Mouse (Mus musculus) embryonic facial prominence, embryonic 15.5 days (tissue): Measurements from ENCODE around the gene Llgl2. TPM values are rescaled to one million over a fixed set of nuclear protein-coding genes. Genes with fewer than 3 reads are reported as not detected.

Source experiments
- ATAC-seq: fragments of 200-750 bp; cut with Nextera tagmentation; 2 replicates; pipeline ENCODE4 v1.8.0; 2017; ENCODE audit warnings: low read depth, moderate TSS enrichment; ENCODE audit not compliant: insufficient number of reproducible peaks, low FRiP score, low TSS enrichment
- H3K27ac ChIP-seq: fragments of 300-500 bp; sonication (generic); replicated peaks from 2 replicates; pipeline ENCODE4 v1.5.1; 2015; ENCODE audit warnings: mild to moderate bottlenecking, inconsistent platforms
- H3K27me3 ChIP-seq: fragments of 300-500 bp; sonication (generic); 2 replicates; pipeline ENCODE4 v1.6.1; 2015; ENCODE audit warnings: inconsistent platforms
- H3K36me3 ChIP-seq: fragments of 300-500 bp; sonication (generic); 2 replicates; pipeline ENCODE4 v1.6.1; 2015; ENCODE audit warnings: mild to moderate bottlenecking, inconsistent platforms
- H3K4me1 ChIP-seq: fragments of 300-500 bp; sonication (generic); 2 replicates; pipeline ENCODE4 v1.6.1; 2015; ENCODE audit warnings: inconsistent platforms
- H3K4me2 ChIP-seq: fragments of 300-500 bp; sonication (generic); replicated peaks from 2 replicates; pipeline ENCODE4 v1.6.1; 2015; ENCODE audit warnings: mild to moderate bottlenecking, inconsistent platforms
- H3K4me3 ChIP-seq: fragments of 300-500 bp; sonication (generic); replicated peaks from 2 replicates; pipeline ENCODE4 v1.5.1; 2015; ENCODE audit warnings: mild to moderate bottlenecking, inconsistent platforms
- H3K9ac ChIP-seq: fragments of 300-500 bp; sonication (generic); 2 replicates; pipeline ENCODE4 v1.6.1; 2015; ENCODE audit warnings: inconsistent platforms
- H3K9me3 ChIP-seq: fragments of 300-500 bp; sonication (generic); replicated peaks from 2 replicates; pipeline ENCODE4 v1.6.1; 2016; ENCODE audit warnings: inconsistent platforms
- WGBS: fragments of 180-500 bp; shearing (Covaris S2); methylation state at CpG from one replicate; pipeline ENCODE4 v1.1.7; 2015; 5-methylcytosine and 5-hydroxymethylcytosine counted together
- polyA plus RNA-seq: library from polyadenylated mRNA; unstranded; fragments of >200 nt; fragmentation: Nextera tagmentation; extraction: Ambion mirVana; gene quantifications from 2 replicates; pipeline ENCODE4 v1.2.1, GENCODE M21; 2015

Gene Llgl2
- polyA plus RNA-seq, 1 experiment from 2014 or later = 22.6 TPM

DNA sequence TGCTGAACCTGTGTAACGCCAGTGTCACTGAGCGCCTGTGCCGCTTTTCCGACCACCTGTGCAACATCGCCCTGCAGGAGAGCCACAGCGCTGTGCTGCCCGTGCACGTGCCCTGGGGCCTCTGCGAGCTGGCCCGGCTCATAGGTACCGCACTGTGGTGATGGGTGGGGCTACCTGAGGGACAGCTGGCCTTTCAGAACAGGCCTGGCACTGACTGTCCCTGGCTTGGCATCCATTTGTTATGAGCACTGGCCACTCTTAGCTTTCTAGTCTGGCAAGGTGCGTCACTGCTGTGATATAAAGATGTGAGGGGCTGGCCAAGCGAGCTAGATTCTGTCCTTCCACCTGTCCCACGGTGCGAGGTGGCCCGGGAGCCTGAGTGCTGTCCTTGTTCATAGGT lies 31.9 kb upstream of the Llgl2 start:
- 93% methylated on average over 16 of the region's 16 CpGs for whole genome bisulfite sequencing
- H3K4me3 ChIP-seq = no peak overlapping the region
- H3K4me1 ChIP-seq = no peaks in the 10 kb centered on the region
- no peak overlapping the region for H3K4me2 ChIP-seq
- no peak overlapping the region for H3K9ac ChIP-seq
- H3K9me3 ChIP-seq = no peaks in the 10 kb centered on the region
- no peak for ATAC-seq
- no peak overlapping the region for H3K27ac ChIP-seq
- H3K27me3 ChIP-seq = no peaks in the 10 kb centered on the region
- peaks cover 74% of the 10 kb centered on the region for H3K36me3 ChIP-seq

DNA sequence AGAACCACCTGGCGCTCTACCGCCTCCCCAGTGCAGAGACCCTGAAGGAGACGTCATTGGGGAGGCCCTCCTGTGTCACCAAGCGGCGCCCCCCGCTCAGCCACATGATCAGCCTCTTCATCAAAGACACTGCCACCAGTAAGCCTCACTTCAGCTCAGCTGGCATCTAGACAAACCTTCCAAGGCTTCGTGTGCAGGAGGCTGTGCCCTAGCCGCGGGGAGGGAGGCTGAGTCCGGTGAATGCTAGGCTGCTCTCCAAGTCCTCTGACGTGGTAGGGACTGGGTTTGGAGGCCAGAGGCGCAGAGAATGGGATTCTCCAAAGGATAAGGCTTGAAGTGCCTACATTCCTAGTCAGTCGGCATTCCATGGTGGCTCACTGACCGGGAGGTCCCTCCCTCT lies 31.5 kb upstream of the Llgl2 start:
- Histone ChIP-seq H3K4me1 (no peaks in the 10 kb centered on the region), H3K36me3 (peaks cover 78% of the 10 kb centered on the region), H3K27ac (no peak overlapping the region), H3K4me2 (no peak overlapping the region), H3K27me3 (no peaks in the 10 kb centered on the region), H3K9me3 (no peaks in the 10 kb centered on the region), H3K9ac (no peak overlapping the region), H3K4me3 (no peak overlapping the region)
- ATAC-seq = no peak
- 82% methylated on average over 14 of the region's 14 CpGs for WGBS

DNA sequence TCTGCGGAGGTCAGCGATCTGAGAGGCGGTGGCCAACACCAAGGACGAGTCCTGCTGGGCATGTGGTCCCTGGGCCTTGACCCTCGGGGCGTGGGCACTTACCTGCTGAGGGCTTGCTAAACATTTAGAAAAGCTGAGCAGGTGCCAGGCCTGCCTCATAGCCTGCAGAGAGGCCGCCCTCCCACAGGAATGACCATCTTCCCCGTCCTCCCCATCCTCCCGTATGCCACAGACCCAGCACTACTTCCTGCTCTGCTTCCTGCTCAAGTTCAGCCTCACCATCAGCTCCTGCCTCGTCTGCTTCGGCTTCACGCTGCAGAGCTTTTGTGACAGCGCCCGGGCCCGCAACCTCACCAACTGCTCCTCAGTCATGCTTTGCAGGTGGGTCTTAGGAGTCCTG lies 27.0 kb upstream of the Llgl2 start:
- no peaks in the 10 kb centered on the region for H3K9me3 ChIP-seq
- WGBS = 79% methylated on average over 15 of the region's 15 CpGs
- H3K4me3 ChIP-seq = no peak overlapping the region
- no peaks in the 10 kb centered on the region for H3K27me3 ChIP-seq
- ATAC-seq = no peak
- H3K36me3 ChIP-seq = peaks cover 96% of the 10 kb centered on the region
- no peak overlapping the region for H3K27ac ChIP-seq
- 0 out of 2 replicates have a peak, but pooled peaks cover 6% of the 10 kb centered on the region for H3K4me1 ChIP-seq
- H3K9ac ChIP-seq = no peak overlapping the region
- H3K4me2 ChIP-seq = no peak overlapping the region

DNA sequence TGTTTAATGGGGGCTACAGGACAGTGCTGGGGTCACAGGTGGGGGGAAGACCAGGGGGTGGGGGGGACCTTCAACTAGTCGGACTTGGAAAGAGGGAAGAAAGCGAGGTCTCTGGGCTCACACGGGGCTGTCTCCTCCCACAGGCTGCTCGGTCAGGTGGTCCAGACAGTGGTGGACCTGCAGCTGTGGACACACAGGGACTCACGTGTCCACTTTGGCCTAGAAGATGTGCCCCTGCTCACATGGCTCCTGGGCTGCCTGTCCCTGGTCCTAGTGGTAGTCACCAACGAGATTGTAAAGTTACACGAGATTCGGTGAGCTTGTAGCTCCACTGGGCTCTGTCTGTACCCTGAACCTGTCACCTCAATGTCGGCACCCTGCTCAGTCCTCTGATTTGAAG lies 26.2 kb upstream of the Llgl2 start:
- Histone ChIP-seq H3K4me3 (no peak overlapping the region), H3K9me3 (no peaks in the 10 kb centered on the region), H3K4me1 (0 out of 2 replicates have a peak, but pooled peaks cover 6% of the 10 kb centered on the region), H3K27me3 (no peaks in the 10 kb centered on the region), H3K27ac (no peak overlapping the region), H3K36me3 (peaks cover 96% of the 10 kb centered on the region), H3K9ac (no peak overlapping the region), H3K4me2 (no peak overlapping the region)
- WGBS = 84% methylated on average over 9 of the region's 9 CpGs
- no peak for ATAC-seq

DNA sequence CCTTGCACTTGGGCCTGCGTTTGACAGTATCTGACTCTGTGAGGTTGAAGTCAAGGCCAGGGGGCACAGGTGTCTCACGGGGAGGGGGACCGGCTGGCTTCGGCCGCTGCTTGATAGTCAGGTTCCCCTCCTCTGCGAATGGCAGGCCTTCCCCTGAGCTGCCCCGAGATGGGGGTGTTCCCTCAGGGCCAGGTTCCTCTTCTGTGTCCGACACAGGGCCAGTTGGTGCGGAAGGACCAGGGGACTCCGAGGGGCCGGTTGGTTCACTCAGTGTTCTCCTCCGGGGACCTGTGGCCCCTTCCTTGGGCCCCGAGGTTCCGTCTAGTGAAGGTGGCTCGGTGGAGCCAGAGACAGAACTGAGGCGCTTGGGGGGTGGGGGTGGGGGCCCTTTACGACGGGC lies 22.9 kb upstream of the Llgl2 start:
- ATAC-seq = no peak
- Histone ChIP-seq H3K4me2 (no peak overlapping the region), H3K4me3 (no peak overlapping the region), H3K9me3 (no peaks in the 10 kb centered on the region), H3K27ac (no peak overlapping the region), H3K27me3 (no peaks in the 10 kb centered on the region), H3K36me3 (peaks cover 91% of the 10 kb centered on the region), H3K4me1 (0 out of 2 replicates have a peak, but pooled peaks cover 6% of the 10 kb centered on the region), H3K9ac (no peak overlapping the region)
- WGBS = 80% methylated on average over 18 of the region's 18 CpGs

DNA sequence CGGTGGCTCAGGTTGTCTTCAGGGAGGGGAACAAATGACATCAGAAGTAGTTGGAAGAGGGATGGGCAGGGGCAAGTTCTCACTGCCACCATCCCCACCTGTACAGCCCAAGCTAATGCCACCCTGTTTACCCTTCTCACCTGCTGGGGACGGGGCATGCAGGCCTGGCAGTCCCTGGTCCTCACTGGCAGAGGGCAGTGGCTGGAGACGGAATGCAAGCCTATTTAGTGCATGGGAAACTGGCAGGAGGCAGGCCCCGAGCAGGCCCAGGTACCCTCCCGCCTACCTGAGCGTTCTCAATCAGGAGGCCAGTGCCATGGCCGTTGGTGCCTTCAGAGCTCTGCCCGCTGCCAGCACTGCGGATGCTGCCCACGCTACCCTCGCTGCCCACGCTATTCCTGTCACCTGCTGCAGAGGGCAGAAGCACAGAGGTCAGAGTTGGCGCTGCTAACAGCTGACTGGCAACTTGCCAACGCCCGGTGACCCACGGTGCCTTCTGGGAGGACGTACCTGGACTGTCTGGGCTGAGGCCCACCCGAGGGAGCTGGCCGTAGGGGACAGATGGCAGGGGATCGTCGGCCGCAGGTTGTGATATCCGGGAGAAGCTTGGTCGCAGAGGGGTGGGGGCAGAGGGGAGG lies 20.7 kb upstream of the Llgl2 start:
- 91% methylated on average over 24 of the region's 24 CpGs for WGBS
- Histone ChIP-seq H3K9me3 (no peaks in the 10 kb centered on the region), H3K36me3 (peaks cover 88% of the 10 kb centered on the region), H3K9ac (no peak overlapping the region), H3K4me3 (no peak overlapping the region), H3K4me1 (peaks cover 27% of the 10 kb centered on the region), H3K27ac (no peak overlapping the region), H3K27me3 (no peaks in the 10 kb centered on the region), H3K4me2 (no peak overlapping the region)
- ATAC-seq = no peak

DNA sequence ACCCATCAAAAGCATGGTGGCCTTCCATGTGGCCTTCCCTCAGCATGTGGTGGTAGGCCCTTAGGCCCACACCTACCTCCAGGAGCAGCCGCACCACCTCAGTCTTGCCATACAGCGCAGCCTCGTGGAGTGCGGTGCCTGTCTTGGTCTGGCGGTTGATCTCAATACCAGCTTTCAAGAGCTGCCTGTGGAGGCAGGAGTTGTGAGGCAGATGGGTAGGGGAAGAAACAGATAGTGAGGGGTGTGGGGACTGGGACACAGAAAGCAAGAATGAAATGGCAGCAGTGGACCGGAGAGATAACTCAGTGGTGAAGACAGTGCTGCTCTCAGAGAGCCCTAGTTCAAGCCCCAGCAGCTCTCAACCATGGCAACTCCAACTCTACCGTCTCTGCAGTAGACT lies 18.8 kb upstream of the Llgl2 start:
- ATAC-seq = no peak
- no peaks in the 10 kb centered on the region for H3K9me3 ChIP-seq
- H3K36me3 ChIP-seq = peaks cover 73% of the 10 kb centered on the region
- 93% methylated on average over 7 of the region's 7 CpGs for WGBS
- no peaks in the 10 kb centered on the region for H3K27me3 ChIP-seq
- no peak overlapping the region for H3K27ac ChIP-seq
- no peak overlapping the region for H3K4me2 ChIP-seq
- peaks cover 40% of the 10 kb centered on the region for H3K4me1 ChIP-seq
- no peak overlapping the region for H3K9ac ChIP-seq
- no peak overlapping the region for H3K4me3 ChIP-seq

DNA sequence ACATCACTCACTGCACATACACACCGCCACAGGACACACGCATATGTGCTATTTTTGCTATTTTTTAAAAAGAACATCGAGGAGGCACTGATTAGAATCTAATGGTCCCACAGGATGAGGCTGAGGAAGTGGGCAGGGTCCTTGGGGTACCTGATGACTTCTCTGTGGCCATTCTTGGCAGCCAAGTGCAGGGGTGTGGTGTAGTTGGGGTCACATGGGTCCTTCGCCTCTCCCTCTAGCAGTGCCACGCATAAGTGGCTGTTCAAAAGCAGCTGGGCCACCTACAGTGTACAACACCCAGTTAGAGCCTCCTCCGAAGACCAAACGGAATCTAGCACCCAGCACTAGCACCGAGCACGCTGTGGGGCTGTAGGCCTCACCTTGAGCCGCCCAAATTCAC lies 17.7 kb upstream of the Llgl2 start:
- Histone ChIP-seq H3K27me3 (no peaks in the 10 kb centered on the region), H3K4me3 (no peak overlapping the region), H3K36me3 (peaks cover 66% of the 10 kb centered on the region), H3K4me2 (no peak overlapping the region), H3K4me1 (peaks cover 51% of the 10 kb centered on the region), H3K9me3 (no peaks in the 10 kb centered on the region), H3K27ac (no peak overlapping the region), H3K9ac (no peak overlapping the region)
- WGBS = 81% methylated on average over 10 of the region's 10 CpGs
- ATAC-seq = no peak

DNA sequence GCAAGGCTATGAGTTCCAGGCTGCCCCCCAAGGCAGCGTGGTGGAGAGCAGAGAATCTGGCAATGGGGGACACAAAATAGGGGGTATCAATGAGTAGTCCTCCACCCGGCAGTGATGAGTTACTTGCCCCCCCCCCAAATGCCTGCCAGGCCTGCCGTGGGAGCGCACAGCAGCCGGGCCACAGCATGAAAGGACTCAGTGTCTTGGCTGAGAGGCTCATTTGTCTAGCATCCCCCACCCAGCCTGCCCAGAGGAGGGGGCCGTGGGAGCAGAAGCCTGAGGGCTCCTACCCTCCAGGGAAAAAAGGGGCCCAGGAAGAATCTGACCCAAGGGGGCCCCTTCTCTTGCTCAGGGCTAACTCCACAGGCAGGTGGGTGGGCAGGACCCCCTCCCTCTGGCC lies 16.5 kb upstream of the Llgl2 start:
- Histone ChIP-seq H3K9me3 (no peaks in the 10 kb centered on the region), H3K4me3 (no peak overlapping the region), H3K9ac (no peak overlapping the region), H3K36me3 (peaks cover 54% of the 10 kb centered on the region), H3K27ac (no peak overlapping the region), H3K4me1 (peaks cover 63% of the 10 kb centered on the region), H3K4me2 (no peak overlapping the region; the same call in 1 of the 2 replicates), H3K27me3 (no peaks in the 10 kb centered on the region)
- no peak for ATAC-seq
- 65% methylated on average over 6 of the region's 6 CpGs for WGBS

DNA sequence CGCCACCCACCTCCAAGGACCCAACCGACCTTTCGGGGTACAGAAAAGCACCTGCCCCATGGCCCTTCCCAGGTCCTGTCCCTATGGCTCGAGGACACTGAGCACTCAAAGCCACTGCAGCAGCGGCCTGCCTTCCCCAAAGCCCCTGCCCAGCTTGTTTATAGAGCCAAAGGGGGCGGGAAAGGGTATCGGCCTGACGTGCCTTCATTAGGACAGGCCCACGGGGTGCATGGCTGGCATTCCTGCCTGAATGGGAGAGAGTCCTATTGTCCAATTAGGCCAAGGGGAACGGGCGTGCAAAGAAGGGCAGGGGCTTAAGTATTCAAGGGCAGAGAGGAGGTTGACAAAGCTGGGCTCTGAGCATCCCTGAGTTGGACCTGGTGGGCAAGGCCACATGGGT lies 15.9 kb upstream of the Llgl2 start:
- Histone ChIP-seq H3K27me3 (no peaks in the 10 kb centered on the region), H3K9me3 (no peaks in the 10 kb centered on the region), H3K4me3 (no peak overlapping the region), H3K27ac (peak overlapping the region; percentile 73), H3K4me2 (peak overlapping the region; percentile 96; the same call in 1 of the 2 replicates), H3K9ac (no peak overlapping the region), H3K4me1 (peaks cover 69% of the 10 kb centered on the region), H3K36me3 (peaks cover 47% of the 10 kb centered on the region)
- no peak for ATAC-seq
- 68% methylated on average over 11 of the region's 11 CpGs for WGBS

DNA sequence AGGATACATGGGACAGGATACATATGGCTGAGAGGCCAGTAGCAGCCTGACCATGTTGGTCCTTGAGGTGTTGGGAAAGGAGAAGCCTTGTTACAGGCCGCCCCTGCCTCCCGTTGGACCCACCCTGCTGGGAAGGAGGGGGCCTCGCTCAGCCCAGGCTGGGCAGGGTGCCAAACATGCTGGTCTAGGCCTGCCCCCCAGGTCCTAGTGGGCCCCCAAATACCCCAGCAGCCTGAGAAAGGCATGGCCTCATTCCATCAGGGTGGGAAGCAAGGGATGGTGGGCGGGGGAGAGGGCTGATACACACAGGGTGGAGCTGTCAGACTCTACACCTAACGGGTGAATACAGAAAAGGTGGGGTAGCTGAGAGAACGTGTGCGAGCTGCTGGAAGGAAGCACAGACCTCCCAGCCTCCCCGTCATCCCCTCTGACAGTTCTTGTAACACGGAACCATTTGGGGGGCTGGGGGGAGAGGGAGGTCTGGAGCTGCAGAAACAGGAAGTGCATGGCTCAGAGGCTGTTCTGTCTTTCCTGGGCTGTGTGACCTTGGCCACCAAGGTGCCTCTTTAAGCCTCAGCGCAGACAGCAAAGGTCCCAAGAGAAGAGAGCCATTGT lies 15.0 kb upstream of the Llgl2 start:
- Histone ChIP-seq H3K27me3 (no peaks in the 10 kb centered on the region), H3K27ac (peak overlapping the region; percentile 73), H3K4me3 (peak overlapping the region; percentile 81; the same call in 1 of the 2 replicates), H3K9ac (0 out of 2 replicates have a peak overlapping the region, but pooled peaks have one; percentile 12), H3K9me3 (no peaks in the 10 kb centered on the region), H3K4me1 (peaks cover 70% of the 10 kb centered on the region), H3K36me3 (peaks cover 39% of the 10 kb centered on the region), H3K4me2 (peak overlapping the region; percentile 96)
- 23% methylated on average over 10 of the region's 10 CpGs for WGBS
- peak; percentile 12; the same call in 1 of the 2 replicates for ATAC-seq
